Mouse (Mus musculus): ENCODE measurements around the gene Wfdc15b.

GRCm38 (mm10) chr2:164195971-164196699 lies 25.3 kb downstream of the Wfdc15b start:
- TF ChIP-seq CTCF (IDR thresholded peaks at IDR 0.05; ENCODE audit: control insufficient read depth, insufficient read depth, low read length) (no peak), POLR2A (IDR thresholded peaks at IDR 0.05; ENCODE audit: borderline replicate concordance, control insufficient read depth, low read depth, low read length) (no peak)

Data from bone marrow, adult 2 months (tissue).